Mouse (Mus musculus): ENCODE results near the gene Zfp335. TPM values are rescaled to one million over a fixed set of nuclear protein-coding genes. Genes with fewer than 3 reads are reported as not detected.
A peak's percentile ranks its signal among the peaks of the same experiment; 100 is the strongest.
"Not testable (repeated sequence)": the region's sequence is repeated elsewhere in the genome, so short reads cannot be mapped to it uniquely, and the experiment has no call there.

Zfp335 gene
- polyA plus RNA-seq, 1 experiment from 2014 or later, result 7.6 TPM

DNA sequence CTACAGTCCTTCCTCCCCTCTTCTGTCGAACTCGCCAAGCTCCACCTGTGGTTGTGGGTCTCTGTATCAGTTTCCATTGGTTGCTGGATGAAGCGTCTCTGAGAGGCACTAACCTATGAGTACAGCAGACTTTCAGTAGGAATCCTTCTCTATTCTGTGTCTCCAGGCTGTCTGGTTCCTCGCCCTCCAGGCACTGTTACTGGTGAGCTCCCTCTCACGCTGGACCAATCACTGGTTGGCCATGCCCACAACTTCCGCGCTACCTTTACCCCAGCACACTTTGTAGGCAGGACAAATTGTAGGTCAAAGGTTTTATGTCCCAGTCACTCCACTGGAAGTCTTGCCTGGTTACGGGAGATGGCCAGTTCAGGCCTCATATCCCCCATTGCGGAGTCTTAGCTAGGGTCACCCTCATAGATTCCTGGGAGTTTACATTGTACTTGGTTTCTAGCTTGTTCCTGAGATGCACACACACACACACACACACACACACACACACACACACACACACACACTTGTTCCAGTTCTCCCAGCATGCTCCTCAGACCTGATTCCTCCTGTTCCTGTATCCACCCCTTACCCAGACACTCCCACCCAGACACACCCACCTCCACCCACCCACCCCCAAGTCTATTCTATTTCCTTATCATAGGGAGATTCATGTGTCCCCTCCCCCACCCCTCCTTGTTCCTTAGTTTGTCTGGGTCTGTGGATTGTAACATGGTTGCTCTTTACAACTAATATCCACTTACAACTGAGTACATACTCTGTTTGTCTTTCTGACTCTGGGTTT, 51.7 kb downstream of the Zfp335 start:
- no peak for TF ChIP-seq CTCF (IDR thresholded peaks at IDR 0.05; ENCODE audit: low read depth)
- Histone ChIP-seq H3K4me3 (replicated peaks; ENCODE audit: low read depth, low read length) (no peak overlapping the region), H3K4me2 (ENCODE audit: low read length) (no peak overlapping the region; the same call in 1 of the 2 replicates), H3K9ac (ENCODE audit: low read depth, low read length) (no peak overlapping the region), H3K36me3 (ENCODE audit: insufficient read depth, low read length) (no peaks in the 10 kb centered on the region), H3K9me3 (replicated peaks; ENCODE audit: low read length) (no peaks in the 10 kb centered on the region), H3K27me3 (ENCODE audit: insufficient read depth, low read length) (no peaks in the 10 kb centered on the region; the same call in 1 of the 2 replicates), H3K4me1 (replicated peaks; ENCODE audit: insufficient read depth, low read length) (peaks cover 17% of the 10 kb centered on the region; the same call in 1 of the 2 replicates), H3K27ac (no peak overlapping the region)
- ATAC-seq (replicated peaks; ENCODE audit: low FRiP score, low read depth), result no peak
- WGBS, result 44% methylated on average over 9 of the region's 9 CpGs
- no peak for DNase-seq (ENCODE audit: low spot score)

DNA sequence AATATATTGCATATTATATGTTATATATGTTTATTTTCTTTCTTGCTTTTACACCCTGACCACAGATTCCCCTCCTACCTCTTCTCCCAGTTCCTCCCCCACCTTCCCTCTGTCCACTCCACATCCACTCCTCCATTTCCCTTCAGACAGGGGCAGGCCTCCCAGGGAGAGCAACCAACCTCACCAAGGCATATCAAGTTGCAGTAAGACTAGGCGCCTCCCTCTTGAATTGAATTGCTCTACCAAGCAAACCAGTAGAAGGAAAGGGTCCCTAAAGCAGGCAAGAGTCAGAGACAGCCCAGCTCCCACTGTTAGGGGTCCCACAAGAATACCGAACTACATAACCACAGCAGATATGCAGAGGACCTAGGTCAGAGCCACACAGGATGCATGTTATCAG, 52.4 kb downstream of the Zfp335 start:
- Histone ChIP-seq H3K4me2 (ENCODE audit: low read length) (no peak overlapping the region), H3K27ac (no peak overlapping the region), H3K4me1 (replicated peaks; ENCODE audit: insufficient read depth, low read length) (peaks cover 17% of the 10 kb centered on the region; the same call in 1 of the 2 replicates), H3K9me3 (replicated peaks; ENCODE audit: low read length) (no peaks in the 10 kb centered on the region), H3K27me3 (ENCODE audit: insufficient read depth, low read length) (no peaks in the 10 kb centered on the region; the same call in 1 of the 2 replicates), H3K4me3 (replicated peaks; ENCODE audit: low read depth, low read length) (no peak overlapping the region), H3K36me3 (ENCODE audit: insufficient read depth, low read length) (no peaks in the 10 kb centered on the region), H3K9ac (ENCODE audit: low read depth, low read length) (no peak overlapping the region)
- DNase-seq (ENCODE audit: low spot score) (peak; percentile 87), ATAC-seq (replicated peaks; ENCODE audit: low FRiP score, low read depth) (no peak)
- WGBS, result 20% methylated on average over 2 of the region's 2 CpGs
- no peak for TF ChIP-seq CTCF (IDR thresholded peaks at IDR 0.05; ENCODE audit: low read depth)

DNA sequence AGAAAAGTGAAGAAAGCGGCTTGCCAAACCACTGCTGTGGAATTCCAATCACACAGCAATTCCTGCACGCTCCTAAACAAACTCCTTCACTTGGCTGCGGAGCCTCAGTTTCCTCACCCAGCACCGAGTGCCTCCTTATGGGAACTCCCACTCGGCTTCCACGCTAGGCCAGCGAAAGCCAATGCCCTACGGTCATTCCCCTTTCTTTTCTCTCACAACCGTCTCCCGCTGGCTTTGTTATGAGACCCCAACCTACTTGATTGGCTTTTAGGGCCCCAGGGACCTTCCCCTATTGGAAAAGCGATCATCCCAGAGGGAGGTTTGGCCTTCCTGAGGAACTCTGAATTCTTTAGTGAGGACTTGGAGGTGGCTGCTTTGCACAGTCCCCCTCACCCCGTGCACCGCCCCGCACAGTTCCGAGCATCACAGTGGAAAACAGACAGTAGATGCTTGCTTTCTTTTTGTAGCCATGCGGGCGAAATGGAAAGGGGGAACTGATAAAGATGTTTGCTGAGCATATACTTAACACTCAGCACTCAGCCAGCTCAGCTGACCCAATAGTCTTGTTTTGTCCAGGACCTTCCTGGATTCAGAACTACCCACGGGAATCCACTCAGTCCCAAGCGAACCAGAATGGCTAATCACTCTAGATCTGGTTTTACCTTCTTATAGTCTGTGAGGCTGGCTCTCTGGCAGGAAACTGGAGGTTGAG, 53.6 kb downstream of the Zfp335 start:
- no peak for DNase-seq (ENCODE audit: low spot score)
- 13% methylated on average over 19 of the region's 19 CpGs for WGBS
- no peak for ATAC-seq (replicated peaks; ENCODE audit: low FRiP score, low read depth)
- Histone ChIP-seq H3K4me3 (replicated peaks; ENCODE audit: low read depth, low read length) (peak overlapping the region; percentile 39), H3K4me1 (replicated peaks; ENCODE audit: insufficient read depth, low read length) (peaks cover 17% of the 10 kb centered on the region; the same call in 1 of the 2 replicates), H3K9me3 (replicated peaks; ENCODE audit: low read length) (no peaks in the 10 kb centered on the region), H3K27me3 (ENCODE audit: insufficient read depth, low read length) (no peaks in the 10 kb centered on the region; the same call in 1 of the 2 replicates), H3K4me2 (ENCODE audit: low read length) (peak overlapping the region; percentile 95), H3K36me3 (ENCODE audit: insufficient read depth, low read length) (no peaks in the 10 kb centered on the region), H3K9ac (ENCODE audit: low read depth, low read length) (peak overlapping the region; percentile 62; the same call in 1 of the 2 replicates), H3K27ac (0 out of 2 replicates have a peak overlapping the region, but pooled peaks have one; percentile 15)
- no peak for TF ChIP-seq CTCF (IDR thresholded peaks at IDR 0.05; ENCODE audit: low read depth)

DNA sequence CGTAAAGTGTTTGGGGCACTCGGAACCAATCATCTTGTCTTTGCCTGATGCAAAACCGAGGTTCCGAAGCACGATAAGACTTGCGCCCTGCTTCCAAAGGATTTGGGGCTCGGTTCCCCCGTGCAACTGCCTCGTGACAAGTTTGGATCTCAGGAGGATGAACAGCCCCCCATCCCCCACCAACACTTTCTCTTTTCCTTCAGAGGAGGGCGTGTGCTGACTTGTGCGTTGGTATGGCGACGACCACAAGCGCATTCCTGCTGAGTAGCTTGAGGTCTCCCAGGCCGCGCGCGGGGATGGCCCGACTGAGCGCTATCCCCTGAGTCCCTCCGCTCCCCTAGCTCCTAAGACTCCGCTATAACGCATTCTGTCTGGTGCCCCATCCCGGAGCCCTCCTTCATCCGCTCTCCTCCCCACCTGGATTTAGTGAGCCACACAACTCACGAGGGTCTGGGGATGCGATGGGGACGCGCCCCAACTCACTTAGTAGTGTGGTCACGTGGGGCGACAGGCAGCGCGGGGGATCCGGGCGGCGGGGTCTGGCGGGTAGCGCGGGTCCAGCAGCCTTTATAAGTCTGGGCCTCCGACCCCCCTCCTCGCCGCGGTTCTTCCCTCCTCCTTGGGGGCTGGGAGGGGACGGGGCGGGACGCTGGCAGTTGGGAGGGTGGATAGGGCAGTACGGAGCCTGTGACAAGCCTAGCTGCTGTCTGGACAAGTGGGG, 54.3 kb downstream of the Zfp335 start, which contains the start of gene Pltp:
TSS of gene Pltp (minus strand) at position 611 of the 721 bp plus-strand sequence.
- Histone ChIP-seq H3K4me3 (replicated peaks; ENCODE audit: low read depth, low read length) (peak within 1 kb of the TSS; percentile 39), H3K4me1 (replicated peaks; ENCODE audit: insufficient read depth, low read length) (peaks cover 17% of the 10 kb centered on the region; the same call in 1 of the 2 replicates), H3K4me2 (ENCODE audit: low read length) (peak within 1 kb of the TSS; percentile 95), H3K9ac (ENCODE audit: low read depth, low read length) (peak within 1 kb of the TSS; percentile 62; the same call in 1 of the 2 replicates), H3K27ac (0 out of 2 replicates have a peak within 1 kb of the TSS, but pooled peaks have one; percentile 47), H3K9me3 (replicated peaks; ENCODE audit: low read length) (no peaks in the 10 kb centered on the region), H3K36me3 (ENCODE audit: insufficient read depth, low read length) (no peaks in the 10 kb centered on the region), H3K27me3 (ENCODE audit: insufficient read depth, low read length) (no peaks in the 10 kb centered on the region; the same call in 1 of the 2 replicates)
- ATAC-seq (replicated peaks; ENCODE audit: low FRiP score, low read depth), result peak; percentile 40
- no peak for TF ChIP-seq CTCF (IDR thresholded peaks at IDR 0.05; ENCODE audit: low read depth)
- WGBS, result under 1% methylated on average over 47 of the region's 47 CpGs
- DNase-seq (ENCODE audit: low spot score), result peak; percentile 84

DNA sequence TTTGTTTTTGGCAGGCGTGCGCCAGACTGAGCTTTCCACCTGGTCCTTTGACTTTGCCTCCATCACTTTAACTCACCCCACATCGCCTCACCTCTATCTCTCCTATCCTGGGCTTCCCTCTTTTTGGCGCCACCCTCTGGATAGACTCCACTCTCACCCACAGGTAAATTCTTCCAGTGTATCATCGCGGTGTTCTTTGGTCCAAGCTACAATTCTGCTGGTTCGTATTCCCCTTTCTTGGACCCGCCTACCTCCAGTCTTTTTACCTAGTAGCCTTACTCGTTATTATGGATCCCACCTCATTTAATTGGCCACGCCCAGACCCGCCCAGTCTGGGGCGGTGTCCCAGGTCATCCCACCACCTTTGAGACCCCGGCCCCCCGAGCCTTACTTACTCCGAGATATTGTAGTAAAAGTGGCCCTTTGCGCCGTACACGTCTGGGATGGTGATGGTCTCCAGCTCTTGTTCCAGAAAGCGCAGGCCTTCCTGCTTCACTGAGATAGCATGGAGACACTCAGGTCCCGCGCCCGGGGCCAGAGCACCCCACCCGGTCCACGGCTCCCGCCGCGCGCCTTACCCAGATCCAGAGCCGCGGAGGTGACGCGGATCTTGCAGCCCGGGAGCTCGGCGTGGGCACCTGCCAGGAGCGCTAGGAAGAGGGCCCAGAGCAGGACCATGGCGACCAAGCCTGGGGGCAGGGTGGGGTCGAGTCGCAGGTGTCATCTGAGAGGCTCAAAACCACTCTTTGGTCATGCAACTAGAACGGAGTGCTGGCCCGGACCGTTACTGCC, 55.1 kb downstream of the Zfp335 start:
- Histone ChIP-seq H3K36me3 (ENCODE audit: insufficient read depth, low read length) (no peaks in the 10 kb centered on the region), H3K4me3 (replicated peaks; ENCODE audit: low read depth, low read length) (peak overlapping the region; percentile 39), H3K27me3 (ENCODE audit: insufficient read depth, low read length) (no peaks in the 10 kb centered on the region; the same call in 1 of the 2 replicates), H3K4me1 (replicated peaks; ENCODE audit: insufficient read depth, low read length) (peaks cover 12% of the 10 kb centered on the region; the same call in 1 of the 2 replicates), H3K9me3 (replicated peaks; ENCODE audit: low read length) (no peaks in the 10 kb centered on the region), H3K4me2 (ENCODE audit: low read length) (peak overlapping the region; percentile 95), H3K27ac (no peak overlapping the region), H3K9ac (ENCODE audit: low read depth, low read length) (peak overlapping the region; percentile 62; the same call in 1 of the 2 replicates)
- WGBS, result 2% methylated on average over 42 of the region's 42 CpGs
- DNase-seq (ENCODE audit: low spot score), result no peak
- TF ChIP-seq CTCF (IDR thresholded peaks at IDR 0.05; ENCODE audit: low read depth), result peak; percentile 33; the same call in 1 of the 2 replicates
- peak; percentile 17; the same call in 1 of the 2 replicates for ATAC-seq (replicated peaks; ENCODE audit: low FRiP score, low read depth)

DNA sequence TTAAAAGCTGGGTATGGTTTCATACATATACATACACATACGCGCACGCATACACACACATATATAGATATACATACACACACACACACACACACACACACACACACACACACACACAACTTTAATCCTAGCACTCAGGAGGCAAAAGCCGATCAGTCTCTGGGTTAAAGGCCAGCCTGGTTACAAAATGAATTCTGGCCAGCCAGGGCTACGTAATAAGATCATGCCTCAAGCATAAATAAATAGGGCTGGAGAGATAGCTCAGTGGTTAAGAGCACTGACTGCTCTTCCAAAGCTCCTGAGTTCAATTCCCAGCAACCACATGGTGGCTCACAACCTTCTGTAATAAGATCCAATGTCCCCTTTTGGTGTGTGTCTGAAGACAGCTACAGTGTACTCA, 56.0 kb downstream of the Zfp335 start:
- not testable (repeated sequence) for H3K27me3 ChIP-seq (ENCODE audit: insufficient read depth, low read length); H3K4me2 ChIP-seq (ENCODE audit: low read length); H3K36me3 ChIP-seq (ENCODE audit: insufficient read depth, low read length); DNase-seq (ENCODE audit: low spot score); H3K27ac ChIP-seq; H3K9ac ChIP-seq (ENCODE audit: low read depth, low read length); H3K9me3 ChIP-seq (replicated peaks; ENCODE audit: low read length); ATAC-seq (replicated peaks; ENCODE audit: low FRiP score, low read depth); H3K4me3 ChIP-seq (replicated peaks; ENCODE audit: low read depth, low read length)
- WGBS, result 81% methylated on average over 5 of the region's 5 CpGs
- H3K4me1 ChIP-seq (replicated peaks; ENCODE audit: insufficient read depth, low read length), result peaks cover 12% of the 10 kb centered on the region; the same call in 1 of the 2 replicates
